Mouse (Mus musculus) liver, postnatal 0 days (tissue): ENCODE data around the gene Crip3.

Experiments used
- CTCF ChIP-seq: sonication (generic); IDR thresholded peaks from 2 replicates; pipeline ENCODE4 v1.5.1; 2016; ENCODE audit warnings: antibody characterized with exemption, low read depth
- EP300 ChIP-seq: IDR thresholded peaks from 2 replicates; pipeline ENCODE4 v1.6.1; 2016; ENCODE audit warnings: antibody characterized with exemption, low read depth, mild to moderate bottlenecking

- TF ChIP-seq CTCF (0 out of 2 replicates have a peak, but pooled peaks have one; percentile 11), EP300 (no peak)
Measured at GRCm38 (mm10) chr17:46419717-46420116, 9.0 kb upstream of the Crip3 start.
